In genomic region chr10:24258150-24258549, GRCm38 (mm10) we compare ENCODE assay signal across 21 mouse cellular contexts. TPM values are rescaled to one million over a fixed set of nuclear protein-coding genes. Genes with fewer than 3 reads are reported as not detected.
"Had no signal": no experiment of that assay in that cellular context is flagged by ENCODE, and none has a peak within 500 bp of the region (broad histone marks: within the 10 kb centered on the region; RNA-seq: fewer than 3 reads in every experiment).

No protein-coding gene starts in this region.

- ATAC-seq: midbrain, embryonic 16.5 days had no signal

- H3K27me3 ChIP-seq: midbrain, embryonic 12.5 days; neural tube, embryonic 13.5 days; neural tube, embryonic 15.5 days had no signal

- H3K4me1 ChIP-seq: midbrain, embryonic 10.5 days; midbrain, embryonic 12.5 days; neural tube, embryonic 13.5 days; neural tube, embryonic 15.5 days had no signal

- H3K9ac ChIP-seq: lung, embryonic 14.5 days; midbrain, embryonic 12.5 days; neural tube, embryonic 13.5 days; neural tube, embryonic 15.5 days had no signal

- DNase-seq: lung, adult 18-20 months; lung, embryonic 14.5 days; lung, postnatal 10 days; lung, postnatal 4 days; midbrain, embryonic 14.5 days; retina, postnatal 1 day; right cerebral cortex, adult 18-20 months; right cerebral cortex, postnatal 25 days; right cerebral cortex, postnatal 4 days; spleen, adult 18-20 months; thymus, adult 18-20 months; thymus, postnatal 14 days; thymus, postnatal 36 days had no signal

- H3K36me3 ChIP-seq: midbrain, embryonic 10.5 days; midbrain, embryonic 12.5 days; neural tube, embryonic 13.5 days; neural tube, embryonic 15.5 days had no signal

- H3K27ac ChIP-seq: midbrain, embryonic 10.5 days; midbrain, embryonic 12.5 days; neural tube, embryonic 13.5 days; neural tube, embryonic 15.5 days had no signal

- H3K4me3 ChIP-seq: midbrain, embryonic 10.5 days; midbrain, embryonic 12.5 days; myocyte; neural tube, embryonic 13.5 days; neural tube, embryonic 15.5 days had no signal

- H3K9me3 ChIP-seq: midbrain, embryonic 10.5 days; midbrain, embryonic 12.5 days; neural tube, embryonic 13.5 days; neural tube, embryonic 15.5 days had no signal

- H3K4me2 ChIP-seq: lung, embryonic 14.5 days; midbrain, embryonic 12.5 days; neural tube, embryonic 13.5 days; neural tube, embryonic 15.5 days had no signal

RNA-seq across cellular contexts. Expression of gene Moxd1, which starts 34.8 kb away (rescaled TPM):
- total RNA-seq: megakaryocyte, adult 5-6 weeks; megakaryocyte-erythroid progenitor cell, adult 5-6 weeks had no signal
- polyA plus RNA-seq: myocyte had no signal
